Mouse (Mus musculus) midbrain, embryonic 10.5 days (tissue): ENCODE results near the gene Barx1. TPM values are rescaled to one million over a fixed set of nuclear protein-coding genes. Genes with fewer than 3 reads are reported as not detected.

Experiments used
- DNase-seq: peaks from one replicate; pipeline ENCODE4 v3.0.0-alpha.2; 2017; ENCODE audit warnings: low spot score
- H3K27ac ChIP-seq: fragments of 300-500 bp; sonication (generic); replicated peaks from 2 replicates; pipeline ENCODE4 v1.5.1; 2016; ENCODE audit warnings: mild to moderate bottlenecking
- H3K27me3 ChIP-seq: fragments of 300-500 bp; sonication (generic); 2 replicates; pipeline ENCODE4 v1.6.1; 2016; ENCODE audit warnings: low read depth, mild to moderate bottlenecking; ENCODE audit not compliant: poor library complexity, severe bottlenecking
- H3K36me3 ChIP-seq: fragments of 300-500 bp; sonication (generic); 2 replicates; pipeline ENCODE4 v1.6.1; 2016; ENCODE audit warnings: mild to moderate bottlenecking, moderate library complexity
- H3K4me1 ChIP-seq: fragments of 300-500 bp; sonication (generic); 2 replicates; pipeline ENCODE4 v1.6.1; 2016
- H3K4me3 ChIP-seq: fragments of 300-500 bp; sonication (generic); 2 replicates; pipeline ENCODE4 v1.5.1; 2016; ENCODE audit warnings: mild to moderate bottlenecking, moderate library complexity
- H3K9me3 ChIP-seq: fragments of 300-500 bp; sonication (generic); replicated peaks from 2 replicates; pipeline ENCODE4 v1.6.1; 2016; ENCODE audit warnings: mild to moderate bottlenecking
- WGBS: fragments of 180-500 bp; shearing (Covaris S2); methylation state at CpG from one replicate; pipeline ENCODE4 v1.1.7; 2016; 5-methylcytosine and 5-hydroxymethylcytosine counted together
- polyA plus RNA-seq: library from polyadenylated mRNA; unstranded; fragments of >200 nt; fragmentation: Nextera tagmentation; extraction: Ambion mirVana; gene quantifications from 2 replicates; pipeline ENCODE4 v1.2.1, GENCODE M21; 2016

Gene Barx1
- polyA plus RNA-seq, 1 experiment from 2014 or later = 0.84 TPM

- DNase-seq = no peak
Measured at GRCm38 (mm10) chr13:48691991-48692390, 29.2 kb downstream of the Barx1 start.

GRCm38 (mm10) chr13:48694090-48695064, 31.6 kb downstream of the Barx1 start:
- H3K4me1 ChIP-seq = 0 out of 2 replicates have a peak, but pooled peaks cover 5% of the 10 kb centered on the region
- no peak overlapping the region for H3K27ac ChIP-seq

More at GRCm38 (mm10) chr13:48691991-48692390, 29.2 kb downstream of the Barx1 start:
- Histone ChIP-seq H3K4me3 (no peak overlapping the region), H3K9me3 (peaks cover 12% of the 10 kb centered on the region; the same call in 1 of the 2 replicates), H3K36me3 (no peaks in the 10 kb centered on the region), H3K27me3 (no peaks in the 10 kb centered on the region), H3K27ac (no peak overlapping the region), H3K4me1 (0 out of 2 replicates have a peak, but pooled peaks cover 5% of the 10 kb centered on the region)
- 56% methylated on average over 2 of the region's 2 CpGs for WGBS

GRCm38 (mm10) chr13:48706385-48706951, 43.7 kb downstream of the Barx1 start:
- peak overlapping the region; percentile 59 for H3K4me3 ChIP-seq
- no peaks in the 10 kb centered on the region for H3K9me3 ChIP-seq
- H3K4me1 ChIP-seq = peaks cover 12% of the 10 kb centered on the region
- peaks cover 36% of the 10 kb centered on the region for H3K27me3 ChIP-seq
- peak overlapping the region; percentile 75 for H3K27ac ChIP-seq
- peak; percentile 50 for DNase-seq
- H3K36me3 ChIP-seq = no peaks in the 10 kb centered on the region
- WGBS = under 1% methylated on average over 21 of the region's 21 CpGs

More at GRCm38 (mm10) chr13:48694090-48695064, 31.6 kb downstream of the Barx1 start:
- peaks cover 12% of the 10 kb centered on the region; the same call in 1 of the 2 replicates for H3K9me3 ChIP-seq
- peaks cover 4% of the 10 kb centered on the region; the same call in 1 of the 2 replicates for H3K27me3 ChIP-seq
- no peaks in the 10 kb centered on the region for H3K36me3 ChIP-seq
- WGBS = 81% methylated on average over 27 of the region's 27 CpGs
- no peak overlapping the region for H3K4me3 ChIP-seq
- DNase-seq = no peak

- H3K36me3 ChIP-seq = no peaks in the 10 kb centered on the region
- WGBS = 76% methylated on average over 2 of the region's 2 CpGs
- no peak overlapping the region for H3K27ac ChIP-seq
- no peak for DNase-seq
- H3K27me3 ChIP-seq = peaks cover 6% of the 10 kb centered on the region; the same call in 1 of the 2 replicates
- no peaks in the 10 kb centered on the region for H3K9me3 ChIP-seq
- H3K4me1 ChIP-seq = peaks cover 7% of the 10 kb centered on the region
- no peak overlapping the region for H3K4me3 ChIP-seq
Measured at GRCm38 (mm10) chr13:48712675-48713074, 49.9 kb downstream of the Barx1 start.

GRCm38 (mm10) chr13:48716075-48716474, 53.3 kb downstream of the Barx1 start:
- DNase-seq = no peak
- Histone ChIP-seq H3K27me3 (no peaks in the 10 kb centered on the region; the same call in 1 of the 2 replicates), H3K4me3 (no peak overlapping the region), H3K9me3 (peaks cover 8% of the 10 kb centered on the region), H3K4me1 (peaks cover 7% of the 10 kb centered on the region), H3K27ac (no peak overlapping the region), H3K36me3 (no peaks in the 10 kb centered on the region)
- WGBS = 62% methylated on average over 4 of the region's 4 CpGs

Other genes starting within 250 kb of the Barx1 start
- gene Zfp169, start 149.5 kb upstream of the Barx1 start, polyA plus RNA-seq = 4.7 TPM in 2 replicates
- gene A830005F24Rik, start 149.4 kb upstream of the Barx1 start, polyA plus RNA-seq = 2.1 and 3.1 TPM in 2 replicates
- 11.0 and 13.8 TPM in 2 replicates for gene Ptpdc1, start 37.3 kb upstream of the Barx1 start, polyA plus RNA-seq
- 6.6 and 9.3 TPM in 2 replicates for gene Phf2, start 208.1 kb downstream of the Barx1 start, polyA plus RNA-seq